Mouse (Mus musculus) liver, adult 2 months (tissue): Measurements from ENCODE around the gene Dus2.

Experiments
- CTCF ChIP-seq: fragments of 200-500 bp; IDR thresholded peaks from 2 replicates; pipeline ENCODE4 v1.5.1; 2011; ENCODE audit warnings: low read depth, low read length, control low read depth
- POLR2A ChIP-seq: fragments of 200-500 bp; IDR thresholded peaks from 2 replicates; pipeline ENCODE4 v1.6.1; 2011; ENCODE audit warnings: low read length, control low read depth; ENCODE audit not compliant: insufficient read depth; ENCODE audit errors: extremely low read depth

DNA sequence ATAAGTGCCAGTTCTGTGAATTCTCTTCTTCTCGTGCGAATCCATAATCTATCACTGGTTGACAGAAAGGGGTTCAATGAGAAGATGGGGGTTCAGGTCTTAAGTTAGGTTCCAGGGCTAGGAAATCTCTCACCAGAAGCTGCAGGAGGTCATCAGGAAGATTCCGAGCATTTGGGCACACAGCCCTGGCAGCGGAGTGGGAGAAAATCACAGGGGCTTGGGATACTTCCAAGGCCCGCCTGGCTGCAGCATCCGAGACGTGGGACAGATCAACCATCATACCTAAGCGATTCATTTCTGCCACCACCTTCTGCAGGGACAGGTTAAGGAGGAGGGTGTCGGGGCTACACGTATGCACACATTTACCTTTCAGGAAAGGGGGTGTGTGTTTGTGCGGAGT is 2.6 kb upstream of the Dus2 start:
- TF ChIP-seq POLR2A (no peak), CTCF (no peak)
